Mouse (Mus musculus) right cerebral cortex, postnatal 25 days (tissue): ENCODE data around the gene Pmepa1.
A peak's percentile ranks its signal among the peaks of the same experiment; 100 is the strongest.

Source experiments
- DNase-seq: peaks from one replicate; pipeline ENCODE4 v3.0.0; 2022

The Pmepa1 gene

DNA sequence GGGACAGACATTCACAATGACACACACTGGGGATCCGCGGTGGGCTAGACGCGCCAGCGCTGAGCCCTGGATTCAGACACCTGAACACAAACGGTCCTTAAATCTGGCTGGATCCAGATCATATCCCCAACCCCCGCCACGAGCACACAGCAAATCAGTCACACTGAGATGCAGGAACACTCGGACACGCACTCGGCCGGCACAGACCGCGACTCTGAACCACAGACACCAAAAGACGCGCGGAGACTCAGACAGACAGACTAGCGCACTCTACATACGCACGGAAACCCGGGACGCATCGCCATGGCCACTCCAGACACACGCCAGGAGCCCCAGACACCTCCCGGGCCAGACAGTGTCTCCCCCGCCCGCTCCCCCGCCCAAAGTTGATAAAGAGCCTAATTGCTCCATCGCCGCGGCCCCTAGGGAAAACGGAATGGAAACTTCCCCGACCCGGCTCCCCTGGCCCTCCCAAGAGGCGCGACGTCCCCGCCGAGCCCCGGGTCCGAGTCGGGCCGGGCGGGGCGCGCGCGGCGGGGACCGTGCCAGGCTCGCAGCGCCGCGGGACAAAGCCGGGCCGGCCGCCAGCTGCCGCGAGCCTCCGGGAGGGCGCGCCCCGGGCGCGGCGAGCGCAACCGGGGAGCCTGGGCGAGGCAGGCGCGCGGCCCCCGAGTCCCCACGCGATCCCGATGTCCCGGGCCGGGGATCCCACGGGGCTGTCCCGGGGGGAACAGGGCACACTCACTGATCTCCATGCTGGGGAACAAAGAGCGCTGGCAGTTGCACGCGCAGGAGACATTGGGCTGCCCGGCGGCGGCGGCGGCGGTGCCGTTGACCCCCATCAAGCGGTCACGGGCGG, 761 bp downstream of the Pmepa1 start:
- DNase-seq = peak; percentile 47

DNA sequence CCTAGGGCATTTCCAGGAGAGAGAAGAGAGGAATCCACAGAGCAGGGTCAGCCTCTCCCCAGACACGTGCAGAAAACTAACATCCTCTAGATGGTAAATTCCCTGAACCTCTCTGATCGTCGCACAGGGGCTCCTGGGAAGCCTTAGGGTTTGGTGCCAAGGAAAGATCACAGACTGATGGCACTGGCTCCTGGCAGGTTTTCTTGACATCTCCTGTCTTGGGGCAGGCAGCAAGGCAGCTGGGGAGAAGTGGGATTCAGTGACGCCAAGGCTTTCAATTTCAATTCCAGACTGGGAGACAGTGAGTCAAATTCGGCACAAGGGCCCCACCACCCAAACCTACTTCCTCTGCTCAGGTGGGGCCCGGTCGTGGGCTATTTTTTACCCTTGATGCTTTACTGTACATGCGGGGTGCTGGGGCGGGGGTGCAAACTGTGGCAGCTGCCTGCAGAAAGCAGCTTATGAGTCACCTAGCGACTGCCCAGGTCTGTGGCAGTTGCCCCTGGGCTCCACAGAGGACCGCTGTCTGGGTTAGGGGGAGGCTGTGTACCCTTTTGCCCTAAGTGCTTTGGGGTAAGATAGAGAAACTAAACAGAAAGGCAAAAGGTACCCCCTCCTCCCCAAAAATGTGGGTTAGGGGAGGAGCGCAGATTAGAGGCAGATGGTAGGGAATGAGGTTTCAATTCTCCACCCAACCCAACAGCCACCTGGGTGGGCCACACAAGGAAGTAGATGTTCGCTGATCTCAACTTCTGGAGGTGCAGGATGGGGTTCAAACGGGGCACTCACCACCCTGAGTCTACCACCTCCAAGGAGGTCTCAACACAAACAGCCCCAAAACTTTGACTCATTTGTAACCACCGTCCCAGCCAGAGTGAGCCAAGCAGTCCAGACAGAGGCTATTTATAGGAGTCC, 1.6 kb downstream of the Pmepa1 start:
- DNase-seq = peak; percentile 37

DNA sequence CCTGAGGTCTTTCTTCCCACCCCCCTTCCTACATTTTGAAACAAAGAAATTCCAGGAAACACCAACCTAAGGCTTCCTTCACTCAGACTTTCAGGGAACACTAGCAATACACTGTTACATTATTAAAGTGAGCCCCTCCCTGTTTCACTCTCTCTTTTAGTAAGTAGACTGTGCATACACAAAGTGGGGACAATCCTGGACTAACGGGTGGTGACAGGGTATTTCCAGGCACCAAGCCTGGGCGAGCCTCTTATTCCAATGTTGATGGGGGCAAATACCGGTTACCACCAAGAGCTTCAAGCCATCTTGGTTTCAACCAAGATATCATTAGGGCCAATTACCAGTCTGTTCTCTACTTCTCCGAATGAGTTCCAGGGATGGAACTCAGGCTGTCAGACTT, 2.4 kb downstream of the Pmepa1 start:
- no peak for DNase-seq

DNA sequence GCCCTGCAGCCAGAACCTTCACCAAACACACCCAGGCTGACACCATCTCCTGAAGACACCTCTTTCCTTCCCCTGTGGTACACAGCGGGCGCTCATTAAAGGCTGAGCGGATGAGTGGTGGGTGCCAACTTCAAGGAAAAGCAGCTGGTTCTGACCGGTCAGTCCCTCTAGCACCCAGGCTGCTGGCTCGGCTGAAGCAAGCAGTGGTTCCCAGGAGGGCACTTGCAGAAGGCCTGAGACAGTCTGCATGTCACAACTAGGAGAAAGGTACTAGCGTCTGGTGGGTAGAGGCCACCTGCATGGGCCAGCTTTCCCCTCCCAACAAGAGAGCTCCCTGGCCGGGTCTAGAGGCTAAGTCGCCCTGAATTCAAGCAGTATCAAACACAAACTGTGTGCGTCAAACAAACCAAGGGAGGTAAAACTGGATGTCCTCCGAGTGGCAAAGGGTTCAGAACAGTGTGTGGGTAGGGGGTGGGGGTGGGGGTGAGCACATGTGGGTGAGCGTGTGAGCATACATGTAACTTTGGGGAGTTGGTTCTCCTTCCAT, 3.9 kb downstream of the Pmepa1 start:
- no peak for DNase-seq

DNA sequence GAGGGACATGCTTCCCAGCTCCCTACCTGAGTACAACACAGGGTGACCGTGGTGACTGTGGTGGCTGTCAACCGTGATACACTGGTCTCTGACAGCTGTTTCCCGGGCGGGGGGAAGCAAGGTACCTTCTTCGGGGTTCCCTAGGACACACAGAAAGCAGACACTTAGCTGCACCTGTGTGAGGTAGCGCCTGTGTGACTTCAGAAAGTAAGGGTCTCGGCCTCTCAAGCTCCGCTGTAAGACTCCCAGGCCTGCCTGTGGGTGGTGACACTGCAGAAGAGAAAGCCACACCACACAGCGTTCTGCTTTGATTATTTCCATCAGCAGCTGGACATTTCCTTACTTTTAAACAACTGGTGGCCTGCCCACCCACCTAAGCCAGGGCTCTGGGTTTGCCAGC, 4.8 kb downstream of the Pmepa1 start:
- DNase-seq = no peak

DNA sequence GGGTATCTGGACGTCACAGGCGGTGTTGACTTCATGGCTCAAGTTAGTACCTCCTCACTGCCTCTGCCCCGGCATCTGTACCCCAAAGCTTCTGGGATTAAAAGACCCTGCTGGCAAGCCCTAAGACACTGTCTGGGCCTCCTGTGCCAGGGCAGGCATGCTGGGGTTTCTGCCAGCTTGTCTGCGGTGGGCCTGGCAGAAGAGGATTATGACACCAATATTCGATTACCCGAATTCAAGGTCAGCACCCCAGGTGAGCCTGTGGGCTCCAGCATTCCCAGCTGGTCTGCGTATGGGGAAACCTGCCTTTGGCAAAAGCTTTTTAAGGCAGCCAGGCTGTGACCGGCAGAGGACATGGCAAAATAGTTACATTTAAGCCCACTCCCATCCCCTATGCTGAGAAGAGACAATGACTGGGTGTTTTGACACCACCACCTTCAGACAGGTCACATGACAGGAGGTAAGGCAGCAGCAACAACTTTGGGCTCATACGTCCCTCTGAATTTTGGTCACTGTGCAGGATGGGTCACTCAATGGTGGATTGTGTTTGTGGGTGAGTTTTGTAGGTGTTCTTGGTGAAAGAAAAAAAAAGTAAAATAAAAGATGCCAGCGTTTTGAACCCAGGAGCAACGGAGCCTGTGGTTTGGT, 5.6 kb downstream of the Pmepa1 start:
- no peak for DNase-seq

DNA sequence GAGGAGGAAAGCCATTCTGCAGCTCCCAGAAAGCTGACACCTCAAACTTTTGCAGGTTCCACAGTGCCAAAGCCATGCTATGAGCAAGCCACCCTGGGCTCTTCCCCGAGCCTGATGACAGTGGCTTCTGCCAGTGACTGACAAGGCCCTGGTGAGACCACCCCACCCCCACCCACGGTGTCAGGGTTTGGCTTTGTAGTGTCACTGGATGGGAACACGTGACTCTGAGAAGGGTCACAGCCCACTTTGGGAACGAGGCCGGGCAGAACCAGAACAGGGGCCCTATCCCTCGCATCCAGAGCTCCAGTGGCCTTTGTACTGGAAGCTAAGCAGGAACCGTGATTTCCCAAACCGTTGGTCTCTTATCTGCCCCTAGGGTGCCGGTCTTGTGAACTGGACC, 6.1 kb downstream of the Pmepa1 start:
- DNase-seq = no peak

DNA sequence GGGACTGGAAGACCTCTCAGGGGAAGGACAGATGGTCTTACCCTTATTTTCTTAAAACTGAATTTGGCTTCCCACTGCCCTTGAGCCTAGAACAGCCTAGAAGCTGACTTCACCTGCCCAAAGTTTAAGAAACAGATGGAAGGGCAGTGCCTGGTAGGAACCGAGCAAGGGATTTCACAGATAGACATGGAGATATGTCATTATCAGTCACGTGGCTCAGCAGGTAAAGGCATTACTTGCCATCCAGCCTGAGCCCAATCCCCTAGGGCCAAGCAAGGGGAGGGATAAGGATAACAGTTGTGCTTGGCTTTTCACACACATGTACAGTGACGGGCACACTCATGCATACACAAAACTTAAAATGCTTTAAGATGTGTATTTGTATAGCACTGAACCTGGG, 8.8 kb downstream of the Pmepa1 start:
- DNase-seq = no peak

DNA sequence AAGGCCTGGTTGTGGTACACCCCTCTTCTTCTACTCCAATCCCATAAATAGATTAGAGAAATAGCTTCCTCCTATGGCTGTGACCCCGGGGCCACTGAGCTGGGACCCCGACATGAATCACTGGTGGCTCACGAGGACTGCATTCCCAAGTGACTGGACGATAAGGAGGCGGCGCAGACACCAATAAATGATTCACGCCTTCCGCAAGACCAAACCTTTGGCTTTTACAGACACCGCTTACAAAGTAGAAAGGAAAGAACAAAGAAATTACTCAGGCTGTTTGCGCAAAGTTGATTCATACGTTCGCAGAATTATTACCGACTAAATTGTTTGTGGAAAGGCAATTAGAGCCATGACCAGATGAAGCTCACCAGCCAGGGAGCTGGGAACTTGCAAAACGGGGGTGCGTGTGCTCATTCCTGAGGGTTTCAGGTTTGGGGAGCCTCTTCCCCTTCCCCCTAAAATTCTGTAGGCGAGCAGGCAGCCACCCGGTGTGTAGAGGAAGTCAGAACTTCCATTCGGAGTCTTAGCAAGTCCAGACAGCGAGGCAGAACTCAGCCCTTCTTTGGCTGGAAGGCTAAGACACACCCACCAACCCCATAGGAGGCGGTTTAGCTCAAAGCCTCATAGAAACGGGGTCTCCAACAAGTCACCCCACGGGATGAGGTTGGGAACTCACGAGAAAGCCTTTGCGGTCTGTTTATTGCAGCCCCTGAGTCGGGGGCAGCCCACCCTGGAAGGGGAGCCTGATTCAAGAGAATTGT, 9.8 kb downstream of the Pmepa1 start:
- no peak for DNase-seq

DNA sequence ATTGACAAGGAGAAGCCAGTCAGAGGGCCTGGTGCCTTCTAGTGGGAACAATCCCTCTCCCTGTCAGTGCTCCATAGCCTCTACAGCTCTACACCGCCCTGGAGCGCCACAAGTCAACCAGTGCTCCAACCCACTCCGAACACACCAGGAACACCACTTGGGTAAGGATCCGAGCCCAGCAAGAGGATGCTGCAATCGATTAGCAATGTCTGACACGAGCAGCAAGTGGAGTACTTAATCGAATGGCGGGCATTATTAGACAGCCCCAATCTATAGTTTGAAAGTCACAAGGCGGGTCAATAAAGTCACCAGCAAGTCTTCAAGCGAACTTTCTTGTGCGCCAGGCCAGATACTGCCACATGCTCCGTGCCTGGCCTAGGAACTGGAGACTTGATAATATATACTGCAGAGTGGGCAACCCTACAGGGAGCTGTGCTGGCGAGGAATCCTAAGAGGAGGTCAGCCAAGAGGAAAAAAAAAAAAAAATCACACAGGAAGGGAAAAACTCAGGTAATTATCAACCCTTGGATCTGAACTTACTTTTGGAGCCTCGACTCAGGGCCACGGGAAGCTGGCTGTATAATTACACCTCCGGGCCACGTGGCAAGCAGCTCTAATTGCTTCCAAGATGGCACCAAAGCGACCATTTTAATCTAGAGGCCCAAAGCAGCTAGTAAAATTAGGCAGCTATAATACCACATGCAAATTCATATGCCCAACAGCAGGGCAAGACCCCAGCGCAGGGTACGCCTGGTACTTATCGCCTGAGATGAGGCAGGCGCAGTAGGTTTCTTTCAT, 10.7 kb downstream of the Pmepa1 start:
- DNase-seq = no peak

DNA sequence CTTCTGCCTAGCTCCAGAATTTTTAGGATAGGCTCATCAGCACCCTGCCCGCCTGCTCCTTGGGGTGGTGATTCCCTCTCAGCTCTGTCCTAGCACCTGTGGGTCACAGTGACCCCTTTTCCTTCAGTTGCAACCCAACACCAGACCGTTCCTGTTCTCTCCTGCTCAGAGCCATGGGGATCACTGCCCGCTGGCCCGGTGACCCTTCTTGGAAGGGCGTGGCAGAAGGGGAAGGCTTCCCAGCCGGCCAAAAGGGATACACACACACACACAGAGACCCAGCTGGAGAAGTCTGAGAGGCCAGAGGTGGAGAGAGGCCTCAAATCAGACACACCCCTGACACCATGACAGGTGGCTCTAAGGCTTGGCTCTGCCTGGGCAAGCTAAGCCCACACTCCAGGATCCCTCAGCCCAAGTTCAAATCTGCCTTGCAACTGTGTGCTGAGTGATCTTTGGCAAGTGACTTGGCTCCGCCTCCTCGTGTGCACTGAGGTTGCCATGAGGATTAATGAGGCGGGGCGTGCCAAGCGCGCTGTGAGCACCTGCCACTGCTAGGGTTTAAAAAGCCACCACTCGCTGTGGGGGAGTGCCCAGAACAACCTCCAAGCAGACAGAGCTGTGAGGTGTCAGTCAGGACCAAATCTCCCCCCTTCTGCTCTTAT, 11.7 kb downstream of the Pmepa1 start:
- no peak for DNase-seq

DNA sequence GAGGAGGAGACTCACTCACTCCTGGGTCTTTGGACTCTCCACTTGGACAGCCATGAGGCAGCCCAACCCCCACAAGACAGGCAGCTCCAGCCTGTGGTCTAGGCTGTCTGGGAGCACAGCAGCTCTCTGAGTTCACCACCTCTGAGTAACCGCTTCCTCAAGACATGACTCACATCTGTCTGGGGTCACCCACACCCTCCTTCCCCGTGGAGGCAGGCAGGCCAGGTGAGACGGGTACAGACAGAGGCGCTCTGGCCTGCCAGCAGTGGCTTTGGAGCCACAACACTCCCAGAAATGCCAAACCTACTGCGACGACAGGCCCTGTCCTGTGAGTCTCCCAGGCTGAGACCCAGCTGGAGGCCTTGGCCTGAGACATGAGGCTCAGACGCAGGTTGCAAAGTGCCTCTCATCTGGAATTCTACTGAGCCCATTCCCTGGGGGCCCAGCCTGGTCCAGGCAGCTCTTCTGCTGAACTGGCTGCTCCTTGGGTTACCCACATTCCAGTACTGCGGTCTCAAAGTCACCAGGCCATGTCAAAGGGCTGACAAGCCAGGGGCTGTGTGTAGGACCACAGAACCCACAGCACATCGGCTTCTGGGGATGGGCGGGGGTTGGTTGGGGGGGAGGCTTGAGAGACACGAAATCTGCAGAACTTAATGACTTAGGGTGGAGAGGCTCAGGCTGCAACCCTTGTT, 12.6 kb downstream of the Pmepa1 start:
- no peak for DNase-seq

DNA sequence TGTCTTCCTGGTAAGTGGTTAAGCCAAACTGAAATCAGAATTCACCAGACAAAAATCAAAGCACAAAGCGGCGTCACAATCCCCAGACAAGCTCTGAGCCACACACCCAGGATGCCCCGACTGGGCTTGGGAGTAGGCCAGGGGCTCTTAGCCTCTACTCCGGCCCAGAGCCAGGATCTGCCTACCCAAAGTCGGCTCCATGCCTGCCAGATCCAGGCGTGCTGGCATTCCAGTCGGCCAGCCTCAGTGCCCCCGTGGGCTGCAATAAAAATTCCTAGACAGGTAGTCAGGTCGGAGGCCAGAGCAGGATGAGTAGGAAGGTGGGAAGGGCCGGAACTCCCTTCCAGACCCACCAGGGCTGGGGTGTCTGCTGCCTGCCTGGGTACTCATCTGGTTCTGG, 14.8 kb downstream of the Pmepa1 start:
- no peak for DNase-seq

DNA sequence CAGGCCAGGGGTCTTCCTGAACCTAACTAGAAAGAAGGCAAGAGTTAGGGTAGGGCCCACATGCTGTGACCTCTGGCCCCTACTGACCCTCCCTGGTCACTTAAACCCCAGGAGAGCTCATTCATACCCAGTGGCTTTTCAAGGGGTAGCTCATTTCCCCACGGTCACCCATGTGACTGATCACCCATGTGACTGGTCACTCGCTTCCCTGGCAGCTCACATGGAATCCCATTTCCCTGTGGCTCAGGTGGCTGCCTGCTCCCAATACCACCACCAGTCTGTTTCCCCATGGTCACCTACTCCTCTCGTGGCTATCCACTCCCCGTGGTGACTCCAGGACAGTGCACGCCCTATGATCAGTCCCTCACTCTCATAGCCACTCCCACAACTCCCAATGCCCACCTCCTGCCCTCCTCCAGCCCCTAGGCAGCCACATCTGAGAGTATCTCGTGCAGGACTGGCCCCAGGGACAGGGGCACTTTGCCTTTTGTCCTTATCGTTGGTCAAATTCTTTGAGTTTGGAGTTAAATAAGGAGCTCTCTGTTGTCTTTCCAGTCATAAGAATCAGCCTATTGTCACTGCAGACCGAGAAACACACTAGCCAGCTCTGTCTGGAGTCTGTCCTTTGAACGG, 17.8 kb downstream of the Pmepa1 start:
- no peak for DNase-seq

DNA sequence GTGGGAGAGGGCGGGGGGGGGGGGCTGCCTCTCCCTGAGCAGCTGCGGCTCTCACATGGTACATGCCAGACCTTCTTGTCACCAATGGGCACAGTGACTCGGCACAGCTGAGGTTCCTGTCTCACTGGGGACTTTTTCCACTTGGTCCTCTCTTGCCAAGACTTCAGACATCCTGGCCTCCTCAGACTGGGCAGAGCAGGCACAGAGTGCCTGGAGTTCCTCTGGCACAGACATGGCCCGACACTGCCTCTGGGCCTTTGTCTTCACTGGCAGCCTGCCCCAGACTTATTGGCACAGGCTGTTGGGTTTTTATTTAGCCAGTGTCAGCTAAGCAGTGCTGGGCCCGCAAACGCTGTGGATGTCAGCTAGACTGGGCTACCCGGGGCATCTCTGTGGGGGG, 18.7 kb downstream of the Pmepa1 start:
- peak; percentile 63 for DNase-seq

DNA sequence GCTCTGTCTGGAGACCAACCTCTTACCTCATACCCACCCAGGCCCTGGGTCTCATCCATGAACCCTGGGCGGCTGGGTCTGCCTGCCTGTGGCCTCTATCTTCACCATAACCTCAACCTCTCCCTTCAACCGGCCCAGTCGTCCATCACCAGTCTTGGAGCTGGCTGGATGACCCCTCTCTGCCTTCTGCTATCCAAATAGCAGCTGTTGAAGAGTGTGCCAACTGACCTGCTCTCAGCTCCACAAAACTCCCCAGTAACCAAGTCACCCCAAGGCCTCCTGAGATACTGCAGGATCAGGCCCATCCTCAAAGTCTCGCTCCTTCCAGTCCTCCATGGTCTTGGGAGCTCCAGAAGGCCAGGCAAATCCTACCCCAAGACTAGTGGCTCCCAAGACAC, 19.8 kb downstream of the Pmepa1 start:
- no peak for DNase-seq

DNA sequence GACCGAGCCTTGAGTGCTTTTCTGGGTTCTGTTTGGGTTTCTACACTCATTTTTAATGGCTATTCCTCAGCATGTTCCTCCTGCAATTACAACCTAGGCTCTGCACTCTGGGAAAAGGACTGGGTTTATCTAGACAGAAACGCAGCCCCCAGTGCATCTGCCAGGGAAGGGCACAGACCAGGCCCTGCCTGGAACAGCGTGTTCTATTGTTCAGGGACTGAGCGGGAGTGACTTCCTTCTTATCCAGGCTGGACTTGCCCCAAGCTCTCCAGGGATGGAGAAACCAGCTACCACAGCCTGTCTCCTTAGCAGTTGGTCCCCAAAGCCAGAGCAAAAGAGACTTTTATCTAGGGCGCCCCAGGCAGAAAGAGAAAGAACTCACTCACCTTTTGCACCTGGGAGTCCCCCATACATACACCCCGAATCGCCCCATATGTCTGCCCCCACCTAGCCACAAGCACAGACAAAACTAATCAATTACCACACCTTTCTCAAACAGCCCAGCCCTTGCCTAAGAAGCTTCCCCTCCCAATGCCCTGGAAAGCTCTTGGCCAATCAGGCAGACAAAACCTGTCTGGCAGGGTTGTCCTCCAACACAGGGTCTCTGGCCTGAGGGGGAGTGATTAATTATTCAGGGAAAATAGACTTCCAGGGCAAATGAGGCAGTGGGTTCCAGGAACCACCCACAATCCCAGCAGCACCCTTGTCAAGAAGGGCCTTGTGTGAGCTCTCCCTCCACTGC, 20.4 kb downstream of the Pmepa1 start:
- no peak for DNase-seq

DNA sequence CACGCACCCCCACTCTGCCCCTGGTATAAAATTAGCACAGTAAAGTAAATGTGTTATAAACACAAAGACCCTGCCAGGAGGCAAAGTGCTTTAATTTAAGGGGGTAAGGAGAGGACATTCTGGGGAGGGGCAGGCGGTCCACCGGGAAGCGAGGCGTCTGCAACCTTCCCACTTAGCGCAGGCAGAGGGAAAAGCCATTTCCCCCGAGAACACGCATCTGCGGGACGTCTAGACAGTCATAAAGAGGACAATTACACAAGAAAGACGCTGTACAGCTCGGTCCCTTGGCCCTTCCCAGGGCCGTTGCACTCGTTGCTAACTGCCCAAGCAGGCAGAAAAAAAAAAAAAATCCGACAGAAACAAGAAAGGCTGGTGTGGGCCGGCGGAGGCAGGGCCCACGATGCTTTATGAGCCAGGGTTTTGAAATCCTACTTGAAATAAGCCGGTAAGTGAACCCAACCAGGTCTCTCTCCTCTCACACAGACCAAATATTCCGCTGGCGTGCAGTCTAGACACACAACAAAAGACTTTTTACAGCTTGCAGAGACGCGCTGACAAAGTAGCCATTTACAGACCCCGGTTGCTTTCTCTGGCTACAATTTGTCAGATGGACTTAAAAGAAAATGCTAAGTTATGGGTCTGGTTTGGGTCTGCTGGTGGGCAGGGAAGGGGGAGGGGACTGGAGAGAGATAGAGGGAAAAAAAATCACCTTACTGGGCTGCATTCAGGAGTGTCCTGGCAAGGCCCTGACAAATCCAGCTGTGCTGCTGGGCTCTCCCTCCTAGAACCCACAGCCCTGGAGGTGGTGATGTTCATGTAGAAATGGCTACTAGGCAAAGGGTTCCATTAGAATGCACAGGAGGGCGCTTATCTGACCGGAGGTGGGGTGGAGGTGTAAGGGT, 22.3 kb downstream of the Pmepa1 start:
- DNase-seq = no peak
